Mouse (Mus musculus) E14TG2a.4 (cell line): ENCODE data around the gene Immp2l.

ENCODE experiments used
- CTCF ChIP-seq: conservative IDR thresholded peaks from 2 replicates; pipeline ENCODE4 v1.5.1; 2014; ENCODE audit warnings: low read length
- POU5F1 ChIP-seq: IDR thresholded peaks from 2 replicates; pipeline ENCODE4 v1.6.1; 2014; ENCODE audit warnings: low read length, borderline replicate concordance

- TF ChIP-seq CTCF = no peak
- TF ChIP-seq POU5F1 = no peak
These were observed 200.6 kb downstream of the Immp2l start for GRCm38 (mm10) chr12:41224538-41224937.
